Mouse (Mus musculus): ENCODE data around the gene Mia2. TPM values are rescaled to one million over a fixed set of nuclear protein-coding genes. Genes with fewer than 3 reads are reported as not detected.

The Mia2 gene
- total and polyA plus RNA-seq, 3 experiments: 103 to 175 TPM; not detected in 1

DNA sequence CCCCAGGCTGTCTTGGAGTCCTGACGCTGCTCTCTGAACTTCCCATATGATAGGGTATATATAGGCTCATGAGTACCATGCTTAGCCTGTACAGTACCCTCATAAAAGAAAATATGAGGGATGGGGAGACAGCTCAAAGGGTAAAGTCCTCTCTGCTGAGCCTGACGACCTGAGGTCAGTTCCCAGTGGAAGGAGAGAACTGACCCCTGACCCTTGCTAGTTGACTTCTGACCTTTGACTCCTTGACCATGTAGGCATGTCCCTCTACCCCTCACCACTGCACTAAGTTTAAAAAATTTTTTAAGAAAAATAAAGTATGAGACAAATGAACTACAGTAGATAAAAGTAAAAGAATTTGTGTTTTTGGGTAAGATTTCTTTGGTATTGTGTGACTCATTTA is 65.5 kb downstream of the Mia2 start:
- TF ChIP-seq JUND (IDR thresholded peaks at IDR 0.05; ENCODE audit: low read depth, low read length): no peak
- TF ChIP-seq TAL1 (IDR thresholded peaks at IDR 0.05; ENCODE audit: low read length): no peak
- TF ChIP-seq TCF12 (IDR thresholded peaks at IDR 0.05; ENCODE audit: low read depth, low read length): no peak
- TF ChIP-seq USF1 (IDR thresholded peaks at IDR 0.05; ENCODE audit: low read depth, low read length): no peak
- no peak for TF ChIP-seq CHD2 (IDR thresholded peaks at IDR 0.05; ENCODE audit: low read length)
- TF ChIP-seq MAZ (IDR thresholded peaks at IDR 0.05; ENCODE audit: low read depth, low read length): no peak
- no peak for TF ChIP-seq ELF1 (IDR thresholded peaks at IDR 0.05; ENCODE audit: low read depth, low read length)
- TF ChIP-seq MXI1 (IDR thresholded peaks at IDR 0.05; ENCODE audit: low read depth, low read length): no peak
- TF ChIP-seq POLR2A (IDR thresholded peaks at IDR 0.05; ENCODE audit: control insufficient read depth in 1 of 2, insufficient read depth in 1 of 2, low read depth in 1 of 2, low read length in 2 of 2, poor library complexity in 1 of 2): no peak
- no peak for TF ChIP-seq ZMIZ1 (IDR thresholded peaks at IDR 0.05; ENCODE audit: low read depth, low read length)
- TF ChIP-seq GATA1 (IDR thresholded peaks at IDR 0.05; ENCODE audit: low read depth, low read length): no peak
- TF ChIP-seq BHLHE40 (IDR thresholded peaks at IDR 0.05; ENCODE audit: borderline replicate concordance, low read depth, low read length): no peak
- TF ChIP-seq RCOR1 (IDR thresholded peaks at IDR 0.05; ENCODE audit: low read depth, low read length): no peak
- TF ChIP-seq MEF2A (IDR thresholded peaks at IDR 0.05; ENCODE audit: extremely low read depth, insufficient replicate concordance, low read depth, low read length, poor library complexity, severe bottlenecking): no peak
- no peak for TF ChIP-seq HCFC1 (IDR thresholded peaks at IDR 0.05; ENCODE audit: low read depth, low read length)
- TF ChIP-seq NELFE (IDR thresholded peaks at IDR 0.05; ENCODE audit: low read depth, low read length): no peak
- TF ChIP-seq ZNF384 (IDR thresholded peaks at IDR 0.05; ENCODE audit: low read depth, low read length): no peak
- TF ChIP-seq KAT2A (conservative IDR thresholded peaks at IDR 0.05; ENCODE audit: low read depth, low read length): no peak
- TF ChIP-seq ZKSCAN1 (IDR thresholded peaks at IDR 0.05; ENCODE audit: low read depth, low read length): no peak
- TF ChIP-seq MAX (IDR thresholded peaks at IDR 0.05; ENCODE audit: low read length): no peak
- H3K79me2 ChIP-seq (ENCODE audit: control insufficient read depth, insufficient read depth, low read length, poor library complexity): peaks cover 1% of the 10 kb centered on the region; the same call in 1 of the 2 replicates
- no peak overlapping the region for H3K27ac ChIP-seq (ENCODE audit: control insufficient read depth, low read depth, low read length)
- peaks cover 25 to 90% of the 10 kb centered on the region in 2 experiments for H3K36me3 ChIP-seq (ENCODE audit: control insufficient read depth in 1 of 2, insufficient read depth in 2 of 2, low read length in 2 of 2)
- H3K4me1 ChIP-seq (ENCODE audit: control insufficient read depth in 1 of 2, insufficient read depth in 2 of 2, low read length in 2 of 2): peaks cover 4 to 20% of the 10 kb centered on the region in 2 experiments; a peak in 2 of 4 replicates
- DNase-seq (ENCODE audit: low read depth, low spot score): no peak
- H3K9ac ChIP-seq (ENCODE audit: control insufficient read depth, low read depth, low read length, poor library complexity, severe bottlenecking): no peak overlapping the region
- no peak overlapping the region for H3K4me3 ChIP-seq (ENCODE audit: control insufficient read depth in 1 of 2, insufficient read depth in 1 of 2, low read depth in 2 of 2, low read length in 2 of 2)
- H3K27me3 ChIP-seq (ENCODE audit: control insufficient read depth in 1 of 2, insufficient read depth in 2 of 2, low read length in 2 of 2): no peaks in the 10 kb centered on the region
- no peaks in the 10 kb centered on the region for H3K9me3 ChIP-seq (replicated peaks; ENCODE audit: insufficient read depth, low read length)

DNA sequence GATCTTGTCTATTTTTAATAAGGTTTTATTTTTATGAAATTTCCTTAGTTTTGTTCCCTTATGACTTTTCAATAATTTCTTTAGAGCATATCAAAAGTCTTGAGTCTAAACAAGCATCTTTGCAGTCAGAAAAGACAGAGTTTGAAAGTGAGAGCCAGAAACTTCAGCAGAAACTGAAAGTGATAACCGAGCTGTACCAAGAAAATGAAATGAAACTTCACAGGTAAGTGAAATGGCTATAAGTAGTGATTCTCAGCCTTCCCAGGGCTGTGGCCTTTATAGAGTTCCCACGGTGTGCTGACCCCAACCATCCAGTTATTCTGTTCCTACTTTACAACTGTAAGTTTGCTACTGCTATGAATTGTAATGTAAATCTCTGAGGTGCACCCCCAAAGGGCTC is 67.2 kb downstream of the Mia2 start:
- H3K36me3 ChIP-seq (ENCODE audit: control insufficient read depth in 1 of 2, insufficient read depth in 2 of 2, low read length in 2 of 2): peaks cover 25 to 84% of the 10 kb centered on the region in 2 experiments

More for the DNA sequence above, 67.2 kb downstream of the Mia2 start:
- Histone ChIP-seq H3K27me3 (ENCODE audit: control insufficient read depth in 1 of 2, insufficient read depth in 2 of 2, low read length in 2 of 2) (no peaks in the 10 kb centered on the region), H3K4me1 (ENCODE audit: control insufficient read depth in 1 of 2, insufficient read depth in 2 of 2, low read length in 2 of 2) (peaks cover 4 to 20% of the 10 kb centered on the region in 2 experiments; a peak in 2 of 4 replicates), H3K4me3 (ENCODE audit: control insufficient read depth in 1 of 2, insufficient read depth in 1 of 2, low read depth in 2 of 2, low read length in 2 of 2) (no peak overlapping the region), H3K9ac (ENCODE audit: control insufficient read depth, low read depth, low read length, poor library complexity, severe bottlenecking) (no peak overlapping the region), H3K79me2 (ENCODE audit: control insufficient read depth, insufficient read depth, low read length, poor library complexity) (0 out of 2 replicates have a peak, but pooled peaks cover 1% of the 10 kb centered on the region), H3K9me3 (replicated peaks; ENCODE audit: insufficient read depth, low read length) (no peaks in the 10 kb centered on the region), H3K27ac (ENCODE audit: control insufficient read depth, low read depth, low read length) (no peak overlapping the region)
- TF ChIP-seq TBP (IDR thresholded peaks at IDR 0.05; ENCODE audit: low read depth, low read length): no peak
- no peak for TF ChIP-seq HCFC1 (IDR thresholded peaks at IDR 0.05; ENCODE audit: low read depth, low read length)
- no peak for TF ChIP-seq SMC3 (IDR thresholded peaks at IDR 0.05; ENCODE audit: low read depth, low read length)
- TF ChIP-seq TAL1 (IDR thresholded peaks at IDR 0.05; ENCODE audit: low read length): no peak
- no peak for TF ChIP-seq KAT2A (conservative IDR thresholded peaks at IDR 0.05; ENCODE audit: low read depth, low read length)
- no peak for TF ChIP-seq MEF2A (IDR thresholded peaks at IDR 0.05; ENCODE audit: extremely low read depth, insufficient replicate concordance, low read depth, low read length, poor library complexity, severe bottlenecking)
- TF ChIP-seq MYB (IDR thresholded peaks at IDR 0.05; ENCODE audit: low read depth, low read length): no peak
- TF ChIP-seq GABPA (IDR thresholded peaks at IDR 0.05; ENCODE audit: low read depth, low read length): no peak
- TF ChIP-seq BHLHE40 (IDR thresholded peaks at IDR 0.05; ENCODE audit: borderline replicate concordance, low read depth, low read length): no peak
- TF ChIP-seq ZMIZ1 (IDR thresholded peaks at IDR 0.05; ENCODE audit: low read depth, low read length): no peak
- no peak for TF ChIP-seq NELFE (IDR thresholded peaks at IDR 0.05; ENCODE audit: low read depth, low read length)
- TF ChIP-seq TCF12 (IDR thresholded peaks at IDR 0.05; ENCODE audit: low read depth, low read length): no peak
- TF ChIP-seq EP300 (IDR thresholded peaks at IDR 0.05; ENCODE audit: low read depth in 1 of 2, low read length in 2 of 2): no peak
- no peak for TF ChIP-seq USF1 (IDR thresholded peaks at IDR 0.05; ENCODE audit: low read depth, low read length)
- no peak for TF ChIP-seq ZC3H11A (IDR thresholded peaks at IDR 0.05; ENCODE audit: low read depth, low read length)
- no peak for TF ChIP-seq POLR2A (IDR thresholded peaks at IDR 0.05; ENCODE audit: control insufficient read depth in 1 of 2, insufficient read depth in 1 of 2, low read depth in 1 of 2, low read length in 2 of 2, poor library complexity in 1 of 2)
- no peak for TF ChIP-seq ZKSCAN1 (IDR thresholded peaks at IDR 0.05; ENCODE audit: low read depth, low read length)
- no peak for TF ChIP-seq RAD21 (IDR thresholded peaks at IDR 0.05; ENCODE audit: low read depth, low read length)
- TF ChIP-seq UBTF (IDR thresholded peaks at IDR 0.05; ENCODE audit: borderline replicate concordance, insufficient read depth, low read depth, low read length): no peak
- TF ChIP-seq MAFK (IDR thresholded peaks at IDR 0.05; ENCODE audit: borderline replicate concordance, low read depth, low read length): no peak
- no peak for DNase-seq (ENCODE audit: low read depth, low spot score)
